In genomic region chr13:45837609-45838220, GRCm38 (mm10) we compare ENCODE assay signal across 23 mouse cellular contexts.
A peak's percentile ranks its signal among the peaks of the same experiment; 100 is the strongest.
DNase-seq lines count a peak whose midpoint lies in the region; ATAC-seq and TF ChIP-seq lines count a peak whose summit lies in the region.
"Had no signal": no experiment of that assay in that cellular context is flagged by ENCODE, and none has a peak within 500 bp of the region (broad histone marks: within the 10 kb centered on the region; RNA-seq: fewer than 3 reads in every experiment).

No protein-coding gene starts in this region.

- ATAC-seq in Patski = peak; percentile 17
- ATAC-seq: hindbrain, embryonic 16.5 days; liver, postnatal 0 days had no signal

- in situ Hi-C loops in Patski (cut with MboI; ENCODE audit: low pct_unique_long_range_greater_than_20kb) = no loop called here

- H3ac ChIP-seq in C2C12 (ENCODE audit: control insufficient read depth, insufficient read length, low read depth) = no peak overlapping the region

- intact Hi-C loops in heart, postnatal 14 days (cut with DNase I) = no loop called here

- H3K79me2 ChIP-seq in C2C12 (ENCODE audit: control insufficient read depth, insufficient read depth) = no peaks in the 10 kb centered on the region

- H3K27me3 ChIP-seq in C2C12 (ENCODE audit: control insufficient read depth, insufficient read depth, insufficient read length) (no peaks in the 10 kb centered on the region), Patski (no peaks in the 10 kb centered on the region)
- H3K27me3 ChIP-seq: forebrain, embryonic 12.5 days; heart, embryonic 15.5 days; megakaryocyte, embryonic 14.5 days; neural tube, embryonic 15.5 days had no signal

- H3K4me3 ChIP-seq in C2C12 (ENCODE audit: insufficient read depth, poor library complexity, severe bottlenecking) = no peak overlapping the region
- H3K4me3 ChIP-seq: forebrain, embryonic 12.5 days; heart, adult 2 months; heart, embryonic 15.5 days; megakaryocyte, embryonic 14.5 days; neural tube, embryonic 15.5 days had no signal

- TF ChIP-seq CTCF in C2C12 (IDR thresholded peaks at IDR 0.05; ENCODE audit: control insufficient read depth, insufficient read depth, insufficient read length) = no peak
- TF ChIP-seq CTCF in Patski (IDR thresholded peaks at IDR 0.05) = no peak

- H3K79me3 ChIP-seq in C2C12 (ENCODE audit: low read depth) = no peaks in the 10 kb centered on the region

- DNase-seq in 3134 (ENCODE audit: extremely low read depth, insufficient read length, low spot score) = peak; percentile 41
- no peak for DNase-seq in Patski (ENCODE audit: low read depth, low spot score)
- DNase-seq in induced T-regulatory cell, adult 2 months (ENCODE audit: low read depth) = peak; percentile 74
- no peak for DNase-seq in spleen, adult 18-20 months
- DNase-seq in thymus, postnatal 14 days = no peak
- DNase-seq in heart, postnatal 14 days = no peak
- DNase-seq in kidney, postnatal 14 days = no peak
- DNase-seq: cerebellum, adult 11 months; cerebellum, postnatal 14 days; gastrocnemius, postnatal 25 days; heart, adult 2 months; kidney, adult 18-20 months; layer of hippocampus, postnatal 36 days; left cerebral cortex, postnatal 4 days; liver, postnatal 0 days; midbrain, embryonic 14.5 days; thymus, postnatal 25 days had no signal

- POLR2A ChIA-PET in Patski (lab: Charles Lee) = interaction anchor here (0.6 kb wide), 1 partner anchor 74 kb away, joined by 4 read pairs; no protein-coding TSS in a partner anchor

- peaks cover 13% of the 10 kb centered on the region for H3K36me3 ChIP-seq in C2C12 (ENCODE audit: control insufficient read depth, insufficient read depth)
- H3K36me3 ChIP-seq: forebrain, embryonic 12.5 days; heart, embryonic 15.5 days; neural tube, embryonic 15.5 days had no signal

- CTCF ChIA-PET in Patski (lab: Charles Lee) = no interaction called here

TF ChIP-seq in C2C12, 6 proteins besides CTCF, POLR2A, EP300 and RAD21:
- no peak for TF ChIP-seq MYOG (IDR thresholded peaks at IDR 0.05; ENCODE audit: control insufficient read depth, extremely low read depth, insufficient read length)
- peak; percentile 35 for TF ChIP-seq FOSL1 (IDR thresholded peaks at IDR 0.05; ENCODE audit: insufficient read depth, low read length, poor library complexity, severe bottlenecking)
- no peak for TF ChIP-seq MAX (IDR thresholded peaks at IDR 0.05)
- no peak for TF ChIP-seq USF1 (IDR thresholded peaks at IDR 0.05; ENCODE audit: low read depth)
- TF ChIP-seq MYOD1 (IDR thresholded peaks at IDR 0.05; ENCODE audit: control insufficient read depth, insufficient read length, low read depth) = no peak
- no peak for TF ChIP-seq CEBPB (IDR thresholded peaks at IDR 0.05; ENCODE audit: low read depth)

Comparison
In these comparisons a context has a peak if more than half of its experiments do, and no peak if none do; other contexts are left out.
1. DNase-seq: peak in 3134 (single experiment) and induced T-regulatory cell, adult 2 months (single experiment); none in Patski (single experiment), spleen, adult 18-20 months (0 of 2), thymus, postnatal 14 days (single experiment), heart, postnatal 14 days (0 of 2) and kidney, postnatal 14 days (single experiment).